Mouse (Mus musculus): ENCODE measurements around the gene Dppa5a. TPM values are rescaled to one million over a fixed set of nuclear protein-coding genes. Genes with fewer than 3 reads are reported as not detected.

Gene Dppa5a
- polyA plus RNA-seq, 1 experiment from 2014 or later: not detected

Other genes starting within 250 kb of the Dppa5a start
- 36.2 and 38.3 TPM in 2 replicates for gene Gsta4, start 185.4 kb downstream of the Dppa5a start, polyA plus RNA-seq (2015; fragmentation: Nextera tagmentation; extraction: Ambion mirVana)
- not detected in 2 replicates for gene Gsta1, start 137.5 kb downstream of the Dppa5a start, polyA plus RNA-seq (2015; fragmentation: Nextera tagmentation; extraction: Ambion mirVana)
- gene Gm3776, start 111.0 kb downstream of the Dppa5a start, polyA plus RNA-seq (2015; fragmentation: Nextera tagmentation; extraction: Ambion mirVana): 0.26 and 0.36 TPM in 2 replicates
- gene Gm10639, start 78.3 kb downstream of the Dppa5a start, polyA plus RNA-seq (2015; fragmentation: Nextera tagmentation; extraction: Ambion mirVana): not detected in 2 replicates
- not detected in 2 replicates for gene Omt2a, start 53.4 kb downstream of the Dppa5a start, polyA plus RNA-seq (2015; fragmentation: Nextera tagmentation; extraction: Ambion mirVana)
- gene Omt2b, start 40.6 kb downstream of the Dppa5a start, polyA plus RNA-seq (2015; fragmentation: Nextera tagmentation; extraction: Ambion mirVana): not detected in 2 replicates
- gene Gsta2, start 12.4 kb downstream of the Dppa5a start, polyA plus RNA-seq (2015; fragmentation: Nextera tagmentation; extraction: Ambion mirVana): 0.23 and 0.51 TPM in 2 replicates
- gene Ooep, start 10.5 kb upstream of the Dppa5a start, polyA plus RNA-seq (2015; fragmentation: Nextera tagmentation; extraction: Ambion mirVana): 0.03 and 0.08 TPM in 2 replicates
- gene Ddx43, start 27.6 kb upstream of the Dppa5a start, polyA plus RNA-seq (2015; fragmentation: Nextera tagmentation; extraction: Ambion mirVana): not detected in 2 replicates
- 0.82 and 0.98 TPM in 2 replicates for gene Cgas, start 75.1 kb upstream of the Dppa5a start, polyA plus RNA-seq (2015; fragmentation: Nextera tagmentation; extraction: Ambion mirVana)
- 19.6 and 19.8 TPM in 2 replicates for gene Mto1, start 80.0 kb upstream of the Dppa5a start, polyA plus RNA-seq (2015; fragmentation: Nextera tagmentation; extraction: Ambion mirVana)
- gene Gm17324, start 80.6 kb upstream of the Dppa5a start, polyA plus RNA-seq (2015; fragmentation: Nextera tagmentation; extraction: Ambion mirVana): 0.45 and 0.68 TPM in 2 replicates
- gene Eef1a1, start 121.0 kb upstream of the Dppa5a start, polyA plus RNA-seq (2015; fragmentation: Nextera tagmentation; extraction: Ambion mirVana): 2,003 and 2,036 TPM in 2 replicates
- gene Slc17a5, start 219.9 kb upstream of the Dppa5a start, polyA plus RNA-seq (2015; fragmentation: Nextera tagmentation; extraction: Ambion mirVana): 4.2 and 4.7 TPM in 2 replicates
- gene Cd109, start 247.4 kb upstream of the Dppa5a start, polyA plus RNA-seq (2015; fragmentation: Nextera tagmentation; extraction: Ambion mirVana): 0.08 and 0.17 TPM in 2 replicates

Measured in liver, embryonic 15.5 days (tissue).